Mouse (Mus musculus): ENCODE data around the gene Uap1l1.

DNA sequence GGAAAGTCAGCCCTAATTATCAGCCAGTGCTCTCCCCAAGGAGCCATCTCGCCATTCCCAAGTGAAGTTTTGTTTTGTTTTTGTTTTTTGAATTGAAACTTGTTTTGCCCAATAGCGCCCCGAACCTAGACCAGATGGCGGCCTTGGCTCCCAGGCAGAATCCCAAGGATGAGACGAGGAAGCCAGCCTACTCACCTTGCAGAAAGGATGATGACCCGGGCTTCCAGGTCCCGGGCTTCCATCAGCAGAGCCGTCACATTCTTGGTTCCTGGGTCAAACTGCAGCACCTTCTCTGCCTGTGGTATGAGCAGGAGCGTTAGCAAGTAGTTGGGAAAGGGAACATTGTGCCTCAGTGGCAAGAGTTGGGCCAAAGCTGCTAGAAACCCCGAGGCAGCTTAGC, 55.3 kb downstream of the Uap1l1 start:
- no peak for TF ChIP-seq POLR2A (IDR thresholded peaks at IDR 0.05; ENCODE audit: borderline replicate concordance, extremely low read depth, low read depth, low read length)
- no peak for TF ChIP-seq CTCF (IDR thresholded peaks at IDR 0.05; ENCODE audit: insufficient read depth, low read length)
